Mouse (Mus musculus) monocyte, adult 5-6 weeks (primary cell): ENCODE measurements around the gene Lgr4. TPM values are rescaled to one million over a fixed set of nuclear protein-coding genes. Genes with fewer than 3 reads are reported as not detected.

Experiments used
- ATAC-seq: fragments of 153-309, 156-312 bp; replicated peaks from 2 replicates; pipeline ENCODE4 v1.8.0; 2017; ENCODE audit warnings: mild to moderate bottlenecking; ENCODE audit not compliant: low TSS enrichment, insufficient number of reproducible peaks, severe bottlenecking, poor library complexity, low FRiP score
- total RNA-seq: library from RNA; stranded (forward); fragments of 200-1000, 200-491, 200-594 nt; gene quantifications from 3 replicates; pipeline ENCODE4 v1.2.3, GENCODE M21; 2017

Gene Lgr4
- total RNA-seq, 1 experiment from 2014 or later = 0.86 TPM

GRCm38 (mm10) chr2:109941973-109942444 is 24.6 kb downstream of the Lgr4 start:
- no peak for ATAC-seq

GRCm38 (mm10) chr2:109942810-109943570 is 25.5 kb downstream of the Lgr4 start:
- ATAC-seq = no peak

DNA sequence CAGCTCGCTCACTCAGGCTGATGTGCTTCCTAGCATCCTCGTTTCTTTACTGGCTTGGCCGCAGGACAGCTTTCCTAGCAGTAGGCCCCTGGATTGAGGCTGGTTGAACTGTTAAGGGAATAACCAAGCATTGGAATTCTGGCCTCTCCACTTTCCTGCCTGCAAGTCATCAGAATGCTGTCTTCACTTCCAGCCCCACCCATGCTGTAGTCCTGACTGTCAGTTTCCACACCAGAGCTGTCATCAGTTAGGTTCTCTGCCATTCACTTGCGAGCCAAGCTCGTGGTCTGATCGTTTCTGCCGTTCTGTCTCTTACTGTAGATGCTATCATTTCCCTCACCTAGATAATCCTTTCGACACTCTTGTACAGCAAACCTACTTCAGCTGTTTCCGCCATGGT is 27.5 kb downstream of the Lgr4 start:
- ATAC-seq = no peak

DNA sequence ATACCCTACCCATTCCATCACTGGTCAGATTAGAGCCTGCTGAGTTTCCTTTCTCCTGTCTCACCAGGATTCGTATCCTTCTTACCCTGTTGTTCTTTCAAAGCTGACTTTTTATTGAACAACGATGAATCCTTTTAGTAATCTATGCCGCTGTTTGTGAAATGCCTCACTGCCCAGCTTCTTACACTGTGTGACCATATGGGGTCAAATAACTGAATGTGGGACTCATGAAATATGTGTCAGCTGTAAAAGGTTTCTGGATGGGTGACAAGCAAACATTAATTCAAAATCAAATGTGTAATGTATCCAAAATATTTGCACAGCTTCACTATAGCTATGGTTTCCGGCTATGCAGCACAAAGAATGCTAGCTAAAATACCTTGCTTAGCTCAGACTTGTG is 28.1 kb downstream of the Lgr4 start:
- ATAC-seq = no peak

DNA sequence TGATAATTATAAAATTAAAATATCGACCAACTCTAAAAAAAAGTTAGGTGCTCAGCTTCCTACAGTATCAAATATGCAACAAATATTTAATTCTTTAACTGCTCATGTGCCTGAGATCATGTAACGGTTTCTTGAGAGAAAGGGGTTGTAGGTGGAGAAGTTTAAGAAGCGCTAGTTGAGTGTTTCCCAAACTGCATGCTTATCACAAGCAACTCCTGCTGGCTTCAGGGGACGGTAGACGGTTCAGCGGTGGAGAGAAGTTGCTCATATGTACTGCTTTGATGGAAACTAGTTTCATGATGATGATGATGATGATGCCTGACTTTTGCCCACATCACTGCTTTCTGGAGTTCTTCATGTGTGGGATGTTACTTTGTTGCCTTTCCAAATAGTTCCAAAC is 29.0 kb downstream of the Lgr4 start:
- ATAC-seq = no peak

- ATAC-seq = no peak
Observed at GRCm38 (mm10) chr2:109949519-109949918, 32.1 kb downstream of the Lgr4 start.

DNA sequence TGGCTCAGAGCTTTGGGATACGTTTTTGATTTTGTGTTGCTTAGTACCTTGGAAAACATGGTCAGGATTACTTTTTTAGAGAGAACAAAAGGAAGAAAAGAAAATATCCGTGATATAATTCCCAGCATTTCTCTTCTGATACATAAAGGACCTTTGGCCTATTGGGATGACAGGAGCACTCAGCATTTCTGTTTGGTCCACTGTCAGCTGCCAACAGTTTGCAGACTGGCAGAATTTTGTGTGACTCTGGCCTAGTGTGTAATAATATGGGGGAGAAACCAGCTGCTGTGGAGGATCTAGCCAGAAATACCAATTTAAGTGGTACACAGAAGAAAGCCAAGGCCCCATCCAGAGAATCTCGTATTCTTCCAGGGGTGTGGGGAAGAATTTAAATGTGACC is 32.9 kb downstream of the Lgr4 start:
- no peak for ATAC-seq

- ATAC-seq = no peak
Observed at GRCm38 (mm10) chr2:109951050-109951449, 33.6 kb downstream of the Lgr4 start.

GRCm38 (mm10) chr2:109953048-109953717 is 35.7 kb downstream of the Lgr4 start:
- no peak for ATAC-seq

DNA sequence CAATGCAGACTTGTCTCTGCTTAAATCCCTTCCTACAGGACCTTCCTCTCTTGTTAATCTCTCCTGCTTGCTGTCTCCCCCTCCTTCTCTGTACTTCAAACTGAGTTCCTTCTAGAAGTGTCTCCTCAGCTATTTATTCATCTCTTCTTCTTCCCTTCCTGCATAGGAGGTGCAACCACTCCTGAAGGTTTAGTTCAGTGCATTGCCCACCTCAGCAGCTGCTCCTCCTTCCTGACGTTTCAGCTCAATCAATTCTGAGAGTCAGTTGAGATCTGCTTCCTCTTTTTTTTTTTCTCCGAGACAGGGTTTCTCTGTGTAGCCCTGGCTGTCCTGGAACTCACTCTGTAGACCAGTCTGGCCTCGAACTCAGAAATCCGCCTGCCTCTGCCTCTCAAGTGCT is 36.4 kb downstream of the Lgr4 start:
- ATAC-seq = no peak

DNA sequence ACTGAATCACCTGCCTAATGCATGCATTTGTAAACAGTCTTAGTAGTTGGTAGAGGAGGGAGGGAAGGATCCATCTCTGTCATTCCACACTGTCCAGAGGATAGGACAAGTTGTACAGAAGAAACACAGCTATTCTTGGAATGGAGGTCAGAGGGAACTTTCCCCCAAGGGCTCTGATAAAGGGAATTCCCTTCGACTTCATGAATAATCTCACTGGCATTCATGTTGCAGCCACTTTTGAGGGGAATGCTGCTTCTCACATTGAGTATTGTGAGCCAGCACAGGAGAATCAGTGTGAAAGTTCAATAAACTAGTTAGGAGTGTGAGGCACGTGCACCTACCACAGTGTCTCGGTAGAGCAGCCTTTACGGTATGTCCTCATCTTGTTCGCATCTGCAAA is 37.6 kb downstream of the Lgr4 start:
- no peak for ATAC-seq

- no peak for ATAC-seq
Observed at GRCm38 (mm10) chr2:109955910-109956309, 38.5 kb downstream of the Lgr4 start.

DNA sequence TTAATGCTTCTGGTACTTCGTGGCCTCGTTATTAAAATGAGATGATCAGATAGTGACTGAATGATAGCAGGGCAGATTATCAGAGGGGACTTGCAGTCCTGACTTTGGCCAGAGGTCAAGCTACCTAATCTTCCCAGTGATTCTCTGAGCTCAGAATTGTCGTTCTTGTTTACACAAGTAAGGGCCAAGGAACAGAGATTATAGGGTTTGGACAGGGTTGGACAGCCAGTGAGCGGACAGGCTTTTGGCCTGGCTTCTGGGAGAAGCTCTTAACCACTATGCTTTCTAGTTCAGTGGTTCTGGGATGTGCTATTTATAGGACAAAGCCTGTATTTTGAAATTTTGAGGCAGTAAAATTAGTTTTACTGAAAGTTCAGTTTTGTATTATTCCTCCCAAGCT is 39.3 kb downstream of the Lgr4 start:
- no peak for ATAC-seq

DNA sequence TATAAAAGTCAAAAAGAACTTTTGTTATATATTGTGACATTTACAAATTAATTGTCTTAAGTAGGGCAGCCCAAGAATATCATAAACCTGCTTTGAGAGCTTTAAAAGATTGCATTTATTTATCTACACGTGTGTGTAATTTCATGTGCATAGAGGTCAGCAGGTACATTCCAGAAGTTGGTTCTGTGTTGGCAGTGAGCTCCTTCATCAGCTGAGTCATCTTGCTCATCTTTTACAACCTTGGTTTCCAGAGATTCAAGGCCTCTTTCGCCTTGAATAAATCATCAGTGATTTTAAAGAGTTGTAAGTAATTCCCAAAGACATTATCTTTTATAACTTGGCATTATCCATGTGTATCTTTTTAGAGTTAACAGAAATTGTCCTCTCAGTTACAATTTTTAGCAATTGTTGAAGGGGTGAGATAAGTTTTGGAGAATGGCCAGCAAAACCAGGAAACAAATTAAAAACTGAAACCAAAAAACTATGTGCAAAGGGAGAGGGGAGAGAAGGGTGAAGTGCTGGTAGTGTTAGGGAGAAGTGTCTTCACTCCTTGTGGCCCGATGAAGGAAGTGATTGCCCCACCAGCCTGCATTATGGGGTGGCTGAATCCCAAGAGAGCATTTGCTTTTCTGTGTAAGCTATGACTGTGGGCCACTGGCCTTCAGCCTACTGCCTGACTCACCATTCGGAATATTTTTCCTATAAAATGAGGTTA is 41.4 kb downstream of the Lgr4 start:
- no peak for ATAC-seq

GRCm38 (mm10) chr2:109959407-109960075 is 42.1 kb downstream of the Lgr4 start:
- no peak for ATAC-seq

- no peak for ATAC-seq
Observed at GRCm38 (mm10) chr2:109960246-109960645, 42.8 kb downstream of the Lgr4 start.

GRCm38 (mm10) chr2:109961174-109961573 is 43.7 kb downstream of the Lgr4 start:
- no peak for ATAC-seq

DNA sequence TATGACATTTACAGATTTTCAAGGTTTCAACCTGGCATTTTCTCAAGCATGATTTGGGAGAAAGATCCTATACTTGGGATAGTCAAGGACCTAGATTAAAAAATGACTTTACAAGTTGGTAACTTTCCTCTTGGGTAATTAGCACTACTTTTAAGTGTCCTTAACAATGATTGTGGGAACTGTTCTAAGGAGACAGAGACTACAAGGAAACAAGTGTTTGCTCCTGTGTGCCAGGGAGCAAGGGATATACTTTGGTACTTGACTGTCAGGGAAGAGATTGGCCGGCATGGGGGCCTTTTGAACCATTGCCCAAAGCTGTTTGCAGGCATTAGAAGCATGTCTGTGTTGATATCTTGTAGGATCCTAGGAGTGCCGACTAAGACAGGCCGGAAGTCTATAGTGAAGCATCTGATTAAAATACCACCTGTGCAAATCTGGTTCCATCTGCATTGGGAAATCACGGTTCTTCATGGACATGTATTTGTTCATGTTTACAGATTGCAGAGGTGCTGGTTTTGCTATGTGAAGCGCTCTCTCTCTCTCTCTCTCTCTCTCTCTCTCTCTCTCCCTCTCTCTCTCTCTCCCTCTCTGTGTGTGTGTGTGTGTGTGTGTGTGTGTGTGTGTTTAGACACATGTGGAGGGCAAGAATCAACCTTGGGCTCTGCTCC is 46.3 kb downstream of the Lgr4 start:
- ATAC-seq = no peak
